19 mouse cellular contexts compared by ENCODE assay signal in genomic region chr4:114900866-114901642, GRCm38 (mm10). TPM values are rescaled to one million over a fixed set of nuclear protein-coding genes. Genes with fewer than 3 reads are reported as not detected.
DNase-seq lines count a peak whose midpoint lies in the region; ATAC-seq and TF ChIP-seq lines count a peak whose summit lies in the region.
"Had no signal": no experiment of that assay in that cellular context is flagged by ENCODE, and none has a peak within 500 bp of the region (broad histone marks: within the 10 kb centered on the region; RNA-seq: fewer than 3 reads in every experiment).

No protein-coding gene starts in this region.

- H3K27ac ChIP-seq in heart, embryonic 10.5 days = no peak overlapping the region
- no peak overlapping the region for H3K27ac ChIP-seq in heart, embryonic 12.5 days (ENCODE audit: poor library complexity, severe bottlenecking)
- no peak overlapping the region for H3K27ac ChIP-seq in midbrain, embryonic 11.5 days (ENCODE audit: low read depth, low read length)
- no peak overlapping the region for H3K27ac ChIP-seq in midbrain, postnatal 0 days (ENCODE audit: low read depth, low read length)
- peak overlapping the region; percentile 76 for H3K27ac ChIP-seq in embryonic facial prominence, embryonic 10.5 days (replicated peaks)
- H3K27ac ChIP-seq in limb, embryonic 10.5 days = no peak overlapping the region

- intact Hi-C loops in left cerebral cortex, postnatal 4 days (cut with DNase I) = loop anchor here (5.0 kb wide), 1 partner anchor 156 kb away; the partner anchor contains the start of gene Tal1

- H3K36me3 ChIP-seq in heart, embryonic 10.5 days = no peaks in the 10 kb centered on the region
- H3K36me3 ChIP-seq in heart, embryonic 12.5 days = no peaks in the 10 kb centered on the region
- no peaks in the 10 kb centered on the region for H3K36me3 ChIP-seq in midbrain, embryonic 11.5 days (ENCODE audit: control insufficient read depth, insufficient read depth, low read length)
- no peaks in the 10 kb centered on the region for H3K36me3 ChIP-seq in midbrain, postnatal 0 days (ENCODE audit: insufficient read depth, low read length)
- H3K36me3 ChIP-seq in embryonic facial prominence, embryonic 10.5 days (replicated peaks) = no peaks in the 10 kb centered on the region
- H3K36me3 ChIP-seq in limb, embryonic 10.5 days = no peaks in the 10 kb centered on the region

- H3K4me1 ChIP-seq in heart, embryonic 10.5 days = peaks cover 5% of the 10 kb centered on the region; the same call in 1 of the 2 replicates
- peaks cover 6% of the 10 kb centered on the region; the same call in 1 of the 2 replicates for H3K4me1 ChIP-seq in heart, embryonic 12.5 days (replicated peaks)
- H3K4me1 ChIP-seq in midbrain, embryonic 11.5 days (ENCODE audit: control insufficient read depth, insufficient read depth, low read length) = peaks cover 19% of the 10 kb centered on the region
- no peaks in the 10 kb centered on the region for H3K4me1 ChIP-seq in midbrain, postnatal 0 days (ENCODE audit: insufficient read depth, low read length)
- peaks cover 56% of the 10 kb centered on the region for H3K4me1 ChIP-seq in embryonic facial prominence, embryonic 10.5 days
- H3K4me1 ChIP-seq in limb, embryonic 10.5 days = peaks cover 20% of the 10 kb centered on the region

- H3K9me3 ChIP-seq in heart, embryonic 10.5 days = no peaks in the 10 kb centered on the region
- H3K9me3 ChIP-seq in heart, embryonic 12.5 days (replicated peaks) = no peaks in the 10 kb centered on the region
- H3K9me3 ChIP-seq in midbrain, embryonic 11.5 days (ENCODE audit: control insufficient read depth, low read length) = no peaks in the 10 kb centered on the region
- no peaks in the 10 kb centered on the region for H3K9me3 ChIP-seq in midbrain, postnatal 0 days (ENCODE audit: low read length)
- no peaks in the 10 kb centered on the region for H3K9me3 ChIP-seq in embryonic facial prominence, embryonic 10.5 days
- no peaks in the 10 kb centered on the region for H3K9me3 ChIP-seq in limb, embryonic 10.5 days (replicated peaks)

- H3K27me3 ChIP-seq in heart, embryonic 10.5 days (ENCODE audit: insufficient read depth, poor library complexity, severe bottlenecking) = peaks cover 99% of the 10 kb centered on the region
- peaks cover 100% of the 10 kb centered on the region for H3K27me3 ChIP-seq in heart, embryonic 12.5 days (replicated peaks)
- H3K27me3 ChIP-seq in midbrain, embryonic 11.5 days (ENCODE audit: control insufficient read depth, insufficient read depth, low read length) = peaks cover 83% of the 10 kb centered on the region
- peaks cover 66% of the 10 kb centered on the region for H3K27me3 ChIP-seq in midbrain, postnatal 0 days (ENCODE audit: insufficient read depth, low read length)
- peaks cover 100% of the 10 kb centered on the region for H3K27me3 ChIP-seq in embryonic facial prominence, embryonic 10.5 days (replicated peaks; ENCODE audit: low read depth, poor library complexity, severe bottlenecking)
- peaks cover 100% of the 10 kb centered on the region for H3K27me3 ChIP-seq in limb, embryonic 10.5 days (ENCODE audit: low read depth, poor library complexity, severe bottlenecking)

- ATAC-seq in heart, embryonic 12.5 days (ENCODE audit: insufficient number of reproducible peaks, low FRiP score) = no peak
- ATAC-seq in midbrain, embryonic 11.5 days (ENCODE audit: low FRiP score) = peak; percentile 43; the same call in 1 of the 2 replicates
- ATAC-seq in midbrain, postnatal 0 days (ENCODE audit: low FRiP score) = no peak

- peak overlapping the region; percentile 39; the same call in 1 of the 2 replicates for H3K4me3 ChIP-seq in heart, embryonic 10.5 days
- H3K4me3 ChIP-seq in heart, embryonic 12.5 days = no peak overlapping the region
- H3K4me3 ChIP-seq in midbrain, embryonic 11.5 days (ENCODE audit: low read depth, low read length) = peak overlapping the region; percentile 0; the same call in 1 of the 2 replicates
- H3K4me3 ChIP-seq in midbrain, postnatal 0 days (ENCODE audit: low read depth, low read length) = no peak overlapping the region
- peak overlapping the region; percentile 75 for H3K4me3 ChIP-seq in embryonic facial prominence, embryonic 10.5 days
- peak overlapping the region; percentile 39; the same call in 1 of the 2 replicates for H3K4me3 ChIP-seq in limb, embryonic 10.5 days

- DNase-seq in heart, embryonic 10.5 days (ENCODE audit: low spot score) = no peak
- DNase-seq in midbrain, embryonic 11.5 days (ENCODE audit: low spot score, missing footprints) = peak; percentile 94
- DNase-seq in midbrain, postnatal 0 days (ENCODE audit: low spot score) = no peak
- DNase-seq in embryonic facial prominence, embryonic 10.5 days (ENCODE audit: low spot score) = peak; percentile 49
- DNase-seq in limb, embryonic 10.5 days (ENCODE audit: low spot score) = peak; percentile 58
- DNase-seq in frontal cortex, postnatal 14 days (ENCODE audit: low spot score in 2 of 2) = no peak
- DNase-seq in left cerebral cortex, postnatal 4 days = no peak
- DNase-seq: cerebellum, adult 18-20 months; heart, adult 11 months; kidney, postnatal 14 days; layer of hippocampus, postnatal 36 days; liver; lung, embryonic 14.5 days; thymus, postnatal 14 days had no signal

- H3K4me2 ChIP-seq in heart, embryonic 12.5 days = no peak overlapping the region
- peak overlapping the region; percentile 46; the same call in 1 of the 2 replicates for H3K4me2 ChIP-seq in midbrain, embryonic 11.5 days
- no peak overlapping the region for H3K4me2 ChIP-seq in midbrain, postnatal 0 days (ENCODE audit: low read depth, low read length, poor library complexity, severe bottlenecking)

- whole genome bisulfite sequencing in heart, embryonic 10.5 days = 2% methylated on average over 33 of the region's 33 CpGs
- 4% methylated on average over 33 of the region's 33 CpGs for WGBS in heart, embryonic 12.5 days
- WGBS in midbrain, embryonic 11.5 days = 1% methylated on average over 33 of the region's 33 CpGs
- 4% methylated on average over 33 of the region's 33 CpGs for WGBS in midbrain, postnatal 0 days
- 2% methylated on average over 33 of the region's 33 CpGs for WGBS in embryonic facial prominence, embryonic 10.5 days
- 1% methylated on average over 33 of the region's 33 CpGs for WGBS in limb, embryonic 10.5 days

- no peak for TF ChIP-seq CTCF in midbrain, postnatal 0 days (IDR thresholded peaks at IDR 0.05)

- no peak overlapping the region for H3K9ac ChIP-seq in heart, embryonic 12.5 days
- H3K9ac ChIP-seq in midbrain, embryonic 11.5 days (ENCODE audit: low read length) = no peak overlapping the region
- no peak overlapping the region for H3K9ac ChIP-seq in midbrain, postnatal 0 days (replicated peaks; ENCODE audit: low read length, poor library complexity, severe bottlenecking)
- H3K9ac ChIP-seq: lung, embryonic 14.5 days had no signal

RNA-seq across cellular contexts. Expression of gene Foxd2, which starts 7.6 kb away (rescaled TPM):
- 0.42 and 1.3 TPM in 2 replicates for polyA plus RNA-seq in heart, embryonic 10.5 days (2016; fragmentation: Nextera tagmentation; extraction: Ambion mirVana)
- polyA plus RNA-seq in heart, embryonic 12.5 days (2016; fragmentation: Nextera tagmentation; extraction: Ambion mirVana) = 0.09 TPM in 1 of 2 replicates, not detected in the other
- 2.0 and 2.4 TPM in 2 replicates for polyA plus RNA-seq in midbrain, embryonic 11.5 days (2014; fragmentation: Nextera tagmentation; extraction: Ambion mirVana)
- total RNA-seq in midbrain, postnatal 0 days (2014; rRNA removed) = 1.0 and 2.5 TPM in 2 replicates
- 0.44 and 0.58 TPM in 2 replicates for polyA plus RNA-seq in midbrain, postnatal 0 days (2015; fragmentation: Nextera tagmentation; extraction: Ambion mirVana)
- polyA plus RNA-seq in embryonic facial prominence, embryonic 10.5 days (2016; fragmentation: Nextera tagmentation; extraction: Ambion mirVana) = 4.6 and 4.8 TPM in 2 replicates
- 0.81 and 1.1 TPM in 2 replicates for polyA plus RNA-seq in limb, embryonic 10.5 days (2016; fragmentation: Nextera tagmentation; extraction: Ambion mirVana)
- 1 to 10 TPM in 1 of 2 experiments, under 1 TPM in 1; 0.76 to 1.2 TPM for total RNA-seq in left cerebral cortex, postnatal 4 days (2021)
- polyA plus RNA-seq: neural tube, embryonic 14.5 days had no signal

RNA-seq across cellular contexts. Expression of gene Foxe3, which starts 24.8 kb away (rescaled TPM):
- polyA plus RNA-seq in heart, embryonic 10.5 days (2016; fragmentation: Nextera tagmentation; extraction: Ambion mirVana) = 0.62 TPM in 1 of 2 replicates, not detected in the other
- polyA plus RNA-seq in heart, embryonic 12.5 days (2016; fragmentation: Nextera tagmentation; extraction: Ambion mirVana) = not detected in 2 replicates
- polyA plus RNA-seq in midbrain, embryonic 11.5 days (2014; fragmentation: Nextera tagmentation; extraction: Ambion mirVana) = 0.44 and 1.1 TPM in 2 replicates
- total RNA-seq in midbrain, postnatal 0 days (2014; rRNA removed) = 0.27 TPM in 1 of 2 replicates, not detected in the other
- 0.31 and 0.39 TPM in 2 replicates for polyA plus RNA-seq in midbrain, postnatal 0 days (2015; fragmentation: Nextera tagmentation; extraction: Ambion mirVana)
- 1.0 and 1.5 TPM in 2 replicates for polyA plus RNA-seq in embryonic facial prominence, embryonic 10.5 days (2016; fragmentation: Nextera tagmentation; extraction: Ambion mirVana)
- not detected in 2 replicates for polyA plus RNA-seq in limb, embryonic 10.5 days (2016; fragmentation: Nextera tagmentation; extraction: Ambion mirVana)
- total RNA-seq in left cerebral cortex, postnatal 4 days (2021) = not detected
- total RNA-seq: heart, postnatal 25 days; layer of hippocampus, postnatal 36 days; MEL had no signal
- polyA plus RNA-seq: cortical plate, adult 2 months; lung, embryonic 14.5 days; neural tube, embryonic 14.5 days had no signal

Comparison
In these comparisons a context has a peak if more than half of its experiments do, and no peak if none do; other contexts are left out.
1. DNase-seq: peak in midbrain, embryonic 11.5 days (single experiment), embryonic facial prominence, embryonic 10.5 days (single experiment) and limb, embryonic 10.5 days (single experiment); none in heart, embryonic 10.5 days (single experiment), midbrain, postnatal 0 days (single experiment), frontal cortex, postnatal 14 days (0 of 2) and left cerebral cortex, postnatal 4 days (single experiment).
2. H3K4me3 ChIP-seq: peak in heart, embryonic 10.5 days (single experiment), midbrain, embryonic 11.5 days (single experiment), embryonic facial prominence, embryonic 10.5 days (single experiment) and limb, embryonic 10.5 days (single experiment); none in heart, embryonic 12.5 days (single experiment) and midbrain, postnatal 0 days (single experiment).